Mouse (Mus musculus): ENCODE results near the gene Kcnj15. TPM values are rescaled to one million over a fixed set of nuclear protein-coding genes. Genes with fewer than 3 reads are reported as not detected.

Gene Kcnj15
- polyA plus RNA-seq, 2 experiments = 3.3 to 4.0 TPM

- no peak for TF ChIP-seq POLR2A (IDR thresholded peaks at IDR 0.05; ENCODE audit: borderline replicate concordance, extremely low read depth, insufficient read depth, insufficient read length)
- Histone ChIP-seq H3K4me3 (replicated peaks; ENCODE audit: low read length) (no peak overlapping the region), H3K4me1 (ENCODE audit: control insufficient read depth, insufficient read depth, low read length) (peaks cover 3% of the 10 kb centered on the region; the same call in 1 of the 2 replicates), H3K9ac (ENCODE audit: low read depth, low read length, severe bottlenecking) (no peak overlapping the region), H3K9me3 (ENCODE audit: control insufficient read depth, low read length) (no peaks in the 10 kb centered on the region), H3K27me3 (ENCODE audit: control insufficient read depth, insufficient read depth, low read length) (no peaks in the 10 kb centered on the region), H3K4me2 (replicated peaks; ENCODE audit: low read depth, low read length, severe bottlenecking) (no peak overlapping the region), H3K27ac (replicated peaks; ENCODE audit: low read depth, low read length) (no peak overlapping the region), H3K36me3 (ENCODE audit: control insufficient read depth, insufficient read depth, low read length) (no peaks in the 10 kb centered on the region)
- DNase-seq (ENCODE audit: low spot score) (no peak), ATAC-seq (ENCODE audit: low FRiP score, low read depth) (no peak)
- 65% methylated on average over 7 of the region's 7 CpGs for WGBS
Observed at GRCm38 (mm10) chr16:95239209-95239925, 18.0 kb upstream of the Kcnj15 start.

GRCm38 (mm10) chr16:95240688-95241087 lies 16.7 kb upstream of the Kcnj15 start:
- Histone ChIP-seq H3K9ac (ENCODE audit: low read depth, low read length, severe bottlenecking) (no peak overlapping the region), H3K4me2 (replicated peaks; ENCODE audit: low read depth, low read length, severe bottlenecking) (no peak overlapping the region), H3K27me3 (ENCODE audit: control insufficient read depth, insufficient read depth, low read length) (no peaks in the 10 kb centered on the region), H3K4me1 (ENCODE audit: control insufficient read depth, insufficient read depth, low read length) (peaks cover 3% of the 10 kb centered on the region; the same call in 1 of the 2 replicates), H3K36me3 (ENCODE audit: control insufficient read depth, insufficient read depth, low read length) (no peaks in the 10 kb centered on the region), H3K9me3 (ENCODE audit: control insufficient read depth, low read length) (no peaks in the 10 kb centered on the region), H3K4me3 (replicated peaks; ENCODE audit: low read length) (no peak overlapping the region), H3K27ac (replicated peaks; ENCODE audit: low read depth, low read length) (0 out of 2 replicates have a peak overlapping the region, but pooled peaks have one; percentile 4)
- 51% methylated on average over 5 of the region's 5 CpGs for WGBS
- DNase-seq (ENCODE audit: low spot score) (no peak), ATAC-seq (ENCODE audit: low FRiP score, low read depth) (no peak)
- TF ChIP-seq POLR2A (IDR thresholded peaks at IDR 0.05; ENCODE audit: borderline replicate concordance, extremely low read depth, insufficient read depth, insufficient read length) = no peak

GRCm38 (mm10) chr16:95241581-95241980 lies 15.8 kb upstream of the Kcnj15 start:
- ATAC-seq (ENCODE audit: low FRiP score, low read depth) = no peak
- Histone ChIP-seq H3K4me1 (ENCODE audit: control insufficient read depth, insufficient read depth, low read length) (peaks cover 3% of the 10 kb centered on the region; the same call in 1 of the 2 replicates), H3K9ac (ENCODE audit: low read depth, low read length, severe bottlenecking) (no peak overlapping the region), H3K4me2 (replicated peaks; ENCODE audit: low read depth, low read length, severe bottlenecking) (no peak overlapping the region), H3K27ac (replicated peaks; ENCODE audit: low read depth, low read length) (0 out of 2 replicates have a peak overlapping the region, but pooled peaks have one; percentile 19), H3K36me3 (ENCODE audit: control insufficient read depth, insufficient read depth, low read length) (no peaks in the 10 kb centered on the region), H3K4me3 (replicated peaks; ENCODE audit: low read length) (no peak overlapping the region), H3K9me3 (ENCODE audit: control insufficient read depth, low read length) (no peaks in the 10 kb centered on the region), H3K27me3 (ENCODE audit: control insufficient read depth, insufficient read depth, low read length) (no peaks in the 10 kb centered on the region)
- no peak for DNase-seq (ENCODE audit: low spot score)
- 56% methylated on average over 4 of the region's 4 CpGs for WGBS
- TF ChIP-seq POLR2A (IDR thresholded peaks at IDR 0.05; ENCODE audit: borderline replicate concordance, extremely low read depth, insufficient read depth, insufficient read length) = no peak

- Histone ChIP-seq H3K9ac (ENCODE audit: low read depth, low read length, severe bottlenecking) (no peak overlapping the region), H3K27me3 (ENCODE audit: control insufficient read depth, insufficient read depth, low read length) (no peaks in the 10 kb centered on the region), H3K4me3 (replicated peaks; ENCODE audit: low read length) (no peak overlapping the region), H3K9me3 (ENCODE audit: control insufficient read depth, low read length) (no peaks in the 10 kb centered on the region), H3K4me1 (ENCODE audit: control insufficient read depth, insufficient read depth, low read length) (peaks cover 3% of the 10 kb centered on the region; the same call in 1 of the 2 replicates), H3K4me2 (replicated peaks; ENCODE audit: low read depth, low read length, severe bottlenecking) (no peak overlapping the region), H3K27ac (replicated peaks; ENCODE audit: low read depth, low read length) (0 out of 2 replicates have a peak overlapping the region, but pooled peaks have one; percentile 19), H3K36me3 (ENCODE audit: control insufficient read depth, insufficient read depth, low read length) (no peaks in the 10 kb centered on the region)
- DNase-seq (ENCODE audit: low spot score) (no peak), ATAC-seq (ENCODE audit: low FRiP score, low read depth) (no peak)
- TF ChIP-seq POLR2A (IDR thresholded peaks at IDR 0.05; ENCODE audit: borderline replicate concordance, extremely low read depth, insufficient read depth, insufficient read length) = no peak
- 86% methylated on average over 4 of the region's 4 CpGs for WGBS
Observed at GRCm38 (mm10) chr16:95242114-95242513, 15.2 kb upstream of the Kcnj15 start.

GRCm38 (mm10) chr16:95243401-95243800 lies 14.0 kb upstream of the Kcnj15 start:
- Histone ChIP-seq H3K9me3 (ENCODE audit: control insufficient read depth, low read length) (no peaks in the 10 kb centered on the region), H3K27me3 (ENCODE audit: control insufficient read depth, insufficient read depth, low read length) (no peaks in the 10 kb centered on the region), H3K4me2 (replicated peaks; ENCODE audit: low read depth, low read length, severe bottlenecking) (no peak overlapping the region), H3K36me3 (ENCODE audit: control insufficient read depth, insufficient read depth, low read length) (no peaks in the 10 kb centered on the region), H3K4me1 (ENCODE audit: control insufficient read depth, insufficient read depth, low read length) (peaks cover 3% of the 10 kb centered on the region; the same call in 1 of the 2 replicates), H3K4me3 (replicated peaks; ENCODE audit: low read length) (no peak overlapping the region), H3K9ac (ENCODE audit: low read depth, low read length, severe bottlenecking) (no peak overlapping the region), H3K27ac (replicated peaks; ENCODE audit: low read depth, low read length) (no peak overlapping the region)
- no peak for ATAC-seq (ENCODE audit: low FRiP score, low read depth)
- WGBS = 91% methylated on average over 1 of the region's 1 CpGs
- no peak for TF ChIP-seq POLR2A (IDR thresholded peaks at IDR 0.05; ENCODE audit: borderline replicate concordance, extremely low read depth, insufficient read depth, insufficient read length)
- no peak for DNase-seq (ENCODE audit: low spot score)

Data from limb, embryonic 14.5 days (tissue).